Mouse (Mus musculus): ENCODE results near the gene Nmt2. TPM values are rescaled to one million over a fixed set of nuclear protein-coding genes. Genes with fewer than 3 reads are reported as not detected.

Nmt2 gene
- polyA plus RNA-seq, 1 experiment from 2014 or later, result 57.5 TPM

Other genes with a start within 250 kb of the Nmt2 start
- gene Fam171a1, start 170.0 kb upstream of the Nmt2 start, polyA plus RNA-seq (2016; fragmentation: Nextera tagmentation; extraction: Ambion mirVana), result 38.7 and 42.5 TPM in 2 replicates
- gene Rpp38, start 48.4 kb downstream of the Nmt2 start, polyA plus RNA-seq (2016; fragmentation: Nextera tagmentation; extraction: Ambion mirVana), result 17.0 and 22.1 TPM in 2 replicates
- gene Acbd7, start 52.0 kb downstream of the Nmt2 start, polyA plus RNA-seq (2016; fragmentation: Nextera tagmentation; extraction: Ambion mirVana), result 0.67 TPM in 1 of 2 replicates, not detected in the other
- gene Olah, start 113.0 kb downstream of the Nmt2 start, polyA plus RNA-seq (2016; fragmentation: Nextera tagmentation; extraction: Ambion mirVana), result not detected in 2 replicates
- gene Meig1, start 138.4 kb downstream of the Nmt2 start, polyA plus RNA-seq (2016; fragmentation: Nextera tagmentation; extraction: Ambion mirVana), result 1.3 and 6.5 TPM in 2 replicates
- 7.4 and 8.4 TPM in 2 replicates for gene Dclre1c, start 139.9 kb downstream of the Nmt2 start, polyA plus RNA-seq (2016; fragmentation: Nextera tagmentation; extraction: Ambion mirVana)
- gene Suv39h2, start 190.8 kb downstream of the Nmt2 start, polyA plus RNA-seq (2016; fragmentation: Nextera tagmentation; extraction: Ambion mirVana), result 27.2 and 38.9 TPM in 2 replicates
- 8.8 and 10.5 TPM in 2 replicates for gene Gm45902, start 228.6 kb downstream of the Nmt2 start, polyA plus RNA-seq (2016; fragmentation: Nextera tagmentation; extraction: Ambion mirVana)
- gene Hspa14, start 228.6 kb downstream of the Nmt2 start, polyA plus RNA-seq (2016; fragmentation: Nextera tagmentation; extraction: Ambion mirVana), result 110 and 136 TPM in 2 replicates
- 0.14 and 0.27 TPM in 2 replicates for gene Cdnf, start 228.8 kb downstream of the Nmt2 start, polyA plus RNA-seq (2016; fragmentation: Nextera tagmentation; extraction: Ambion mirVana)